Mouse (Mus musculus) heart, postnatal 0 days (tissue): ENCODE results near the gene Eif2ak2. TPM values are rescaled to one million over a fixed set of nuclear protein-coding genes. Genes with fewer than 3 reads are reported as not detected.

Source experiments
- ATAC-seq: fragments of 200-750 bp; cut with Nextera tagmentation; 2 replicates; pipeline ENCODE4 v1.8.0; 2017; ENCODE audit warnings: low read depth, moderate number of reproducible peaks, moderate library complexity; ENCODE audit not compliant: insufficient read depth
- DNase-seq: peaks from one replicate; pipeline ENCODE4 v3.0.0-alpha.2; 2016; ENCODE audit warnings: low spot score
- H3K27ac ChIP-seq: fragments of 300-500 bp; sonication (generic); 2 replicates; pipeline ENCODE4 v1.5.1; 2014; ENCODE audit warnings: low read depth, mild to moderate bottlenecking
- H3K27me3 ChIP-seq: fragments of 300-500 bp; sonication (generic); 2 replicates; pipeline ENCODE4 v1.6.1; 2014; ENCODE audit warnings: low read length, mixed read lengths; ENCODE audit not compliant: control insufficient read depth, insufficient read depth
- H3K36me3 ChIP-seq: fragments of 300-500 bp; sonication (generic); replicated peaks from 2 replicates; pipeline ENCODE4 v1.6.1; 2014; ENCODE audit warnings: low read length, mixed read lengths; ENCODE audit not compliant: control insufficient read depth, insufficient read depth
- H3K4me1 ChIP-seq: fragments of 300-500 bp; sonication (generic); 2 replicates; pipeline ENCODE4 v1.6.1; 2014; ENCODE audit warnings: antibody characterized with exemption; ENCODE audit not compliant: control insufficient read depth, insufficient read depth
- H3K4me2 ChIP-seq: fragments of 300-500 bp; sonication (generic); 2 replicates; pipeline ENCODE4 v1.6.1; 2014; ENCODE audit warnings: low read depth, mild to moderate bottlenecking, low read length, moderate library complexity
- H3K4me3 ChIP-seq: fragments of 300-500 bp; sonication (generic); 2 replicates; pipeline ENCODE4 v1.5.1; 2014; ENCODE audit warnings: low read depth, low read length
- H3K9ac ChIP-seq: fragments of 300-500 bp; sonication (generic); replicated peaks from 2 replicates; pipeline ENCODE4 v1.6.1; 2014; ENCODE audit warnings: low read depth, low read length, mixed read lengths
- H3K9me3 ChIP-seq: fragments of 300-500 bp; sonication (generic); replicated peaks from 2 replicates; pipeline ENCODE4 v1.6.1; 2016; ENCODE audit warnings: low read length; ENCODE audit not compliant: control insufficient read depth
- CTCF ChIP-seq: IDR thresholded peaks from 2 replicates; pipeline ENCODE4 v1.5.1; 2016; ENCODE audit warnings: antibody characterized with exemption, control low read depth, low read depth
- EP300 ChIP-seq: IDR thresholded peaks from 2 replicates; pipeline ENCODE4 v1.6.1; 2016; ENCODE audit warnings: antibody characterized with exemption, low read depth
- WGBS: fragments of 180-500 bp; shearing (Covaris S2); extraction: QIAGEN DNeasy Blood & Tissue Kit; methylation state at CpG from one replicate; pipeline ENCODE4 v1.1.7; 2014; 5-methylcytosine and 5-hydroxymethylcytosine counted together
- polyA plus RNA-seq: library from polyadenylated mRNA; unstranded; fragments of >200 nt; fragmentation: Nextera tagmentation; extraction: Ambion mirVana; gene quantifications from 2 replicates; pipeline ENCODE4 v1.2.1, GENCODE M21; 2015
- total RNA-seq: library from RNA; depleted of rRNA; stranded (reverse); fragments of >200 nt; gene quantifications from 2 replicates; pipeline ENCODE4 v1.2.3, GENCODE M21; 2014; ENCODE audit warnings: low replicate concordance

The Eif2ak2 gene
- total and polyA plus RNA-seq, 2 experiments from 2014 or later: 11.6 to 15.6 TPM

GRCm38 (mm10) chr17:78913921-78914320 lies 31.5 kb upstream of the Eif2ak2 start:
- no peak for TF ChIP-seq EP300
- no peak for TF ChIP-seq CTCF
- 71% methylated on average over 3 of the region's 3 CpGs for WGBS

GRCm38 (mm10) chr17:78912861-78913281 lies 30.5 kb upstream of the Eif2ak2 start:
- WGBS: 18% methylated on average over 6 of the region's 6 CpGs
- no peaks in the 10 kb centered on the region for H3K9me3 ChIP-seq
- TF ChIP-seq EP300 (no peak), CTCF (no peak)

More at GRCm38 (mm10) chr17:78913921-78914320, 31.5 kb upstream of the Eif2ak2 start:
- Histone ChIP-seq H3K4me2 (no peak overlapping the region), H3K4me3 (no peak overlapping the region), H3K9ac (no peak overlapping the region), H3K27ac (no peak overlapping the region), H3K9me3 (no peaks in the 10 kb centered on the region), H3K4me1 (peaks cover 9% of the 10 kb centered on the region; the same call in 1 of the 2 replicates), H3K27me3 (no peaks in the 10 kb centered on the region), H3K36me3 (0 out of 2 replicates have a peak, but pooled peaks cover 5% of the 10 kb centered on the region)
- ATAC-seq (no peak), DNase-seq (no peak)

GRCm38 (mm10) chr17:78909374-78909773 lies 27.0 kb upstream of the Eif2ak2 start:
- no peaks in the 10 kb centered on the region for H3K27me3 ChIP-seq
- WGBS: 73% methylated on average over 2 of the region's 2 CpGs

More at GRCm38 (mm10) chr17:78912861-78913281, 30.5 kb upstream of the Eif2ak2 start:
- Histone ChIP-seq H3K4me1 (peaks cover 9% of the 10 kb centered on the region; the same call in 1 of the 2 replicates), H3K36me3 (no peaks in the 10 kb centered on the region), H3K27me3 (no peaks in the 10 kb centered on the region), H3K9ac (no peak overlapping the region), H3K4me2 (peak overlapping the region; percentile 49), H3K27ac (no peak overlapping the region), H3K4me3 (peak overlapping the region; percentile 36)
- ATAC-seq (no peak), DNase-seq (peak; percentile 43)

GRCm38 (mm10) chr17:78906892-78907291 lies 24.5 kb upstream of the Eif2ak2 start, which contains the start of gene Sult6b1:
Sult6b1 (minus strand) TSS chr17:78906992.
- ATAC-seq (no peak), DNase-seq (no peak)
- no peak within 1 kb of the TSS for H3K9ac ChIP-seq
- TF ChIP-seq EP300 (no peak), CTCF (no peak)
- no peaks in the 10 kb centered on the region for H3K4me1 ChIP-seq
- no peaks in the 10 kb centered on the region for H3K9me3 ChIP-seq
- no peaks in the 10 kb centered on the region for H3K36me3 ChIP-seq
- WGBS: 80% methylated on average over 5 of the region's 5 CpGs
- H3K27me3 ChIP-seq: no peaks in the 10 kb centered on the region
- H3K27ac ChIP-seq: no peak within 1 kb of the TSS
- H3K4me2 ChIP-seq: no peak within 1 kb of the TSS
- H3K4me3 ChIP-seq: no peak within 1 kb of the TSS

More at GRCm38 (mm10) chr17:78909374-78909773, 27.0 kb upstream of the Eif2ak2 start:
- no peaks in the 10 kb centered on the region for H3K9me3 ChIP-seq
- DNase-seq: no peak
- no peak for TF ChIP-seq CTCF
- TF ChIP-seq EP300: no peak
- H3K36me3 ChIP-seq: no peaks in the 10 kb centered on the region
- ATAC-seq: no peak
- H3K27ac ChIP-seq: no peak overlapping the region
- no peak overlapping the region for H3K4me3 ChIP-seq
- no peaks in the 10 kb centered on the region for H3K4me1 ChIP-seq
- no peak overlapping the region for H3K4me2 ChIP-seq
- no peak overlapping the region for H3K9ac ChIP-seq

- ATAC-seq (no peak), DNase-seq (no peak)
- Histone ChIP-seq H3K36me3 (no peaks in the 10 kb centered on the region), H3K4me3 (no peak overlapping the region), H3K27ac (no peak overlapping the region), H3K9ac (no peak overlapping the region), H3K4me1 (no peaks in the 10 kb centered on the region), H3K4me2 (no peak overlapping the region), H3K27me3 (no peaks in the 10 kb centered on the region), H3K9me3 (no peaks in the 10 kb centered on the region; the same call in 1 of the 2 replicates)
- TF ChIP-seq CTCF (no peak), EP300 (no peak)
- 64% methylated on average over 2 of the region's 2 CpGs for WGBS
Measured at GRCm38 (mm10) chr17:78903158-78903557, 20.8 kb upstream of the Eif2ak2 start.

GRCm38 (mm10) chr17:78895394-78895793 lies 13.0 kb upstream of the Eif2ak2 start:
- no peaks in the 10 kb centered on the region for H3K36me3 ChIP-seq
- H3K27me3 ChIP-seq: no peaks in the 10 kb centered on the region
- TF ChIP-seq CTCF (peak; percentile 65), EP300 (no peak)
- no peaks in the 10 kb centered on the region for H3K9me3 ChIP-seq
- peak; percentile 47 for DNase-seq
- no peaks in the 10 kb centered on the region for H3K4me1 ChIP-seq
- H3K27ac ChIP-seq: no peak overlapping the region
- ATAC-seq: no peak; the same call in 1 of the 2 replicates
- peak overlapping the region; percentile 27 for H3K4me3 ChIP-seq
- H3K4me2 ChIP-seq: peak overlapping the region; percentile 53
- WGBS: 19% methylated on average over 8 of the region's 8 CpGs
- H3K9ac ChIP-seq: no peak overlapping the region
